Mouse (Mus musculus) thymus, postnatal 10 days (tissue): ENCODE measurements around the gene Fcrl5.

Experiments
- DNase-seq, 2 experiments: peaks; one replicate each; pipeline ENCODE4 v3.0.0; 2021; ENCODE audit warnings: low spot score in 2 of 2

The Fcrl5 gene

GRCm38 (mm10) chr3:87500088-87501055 lies 64.8 kb downstream of the Fcrl5 start:
- peak; percentile 46 to 59 for DNase-seq

- no peak for DNase-seq
These were observed 65.6 kb downstream of the Fcrl5 start for GRCm38 (mm10) chr3:87501151-87501550.

GRCm38 (mm10) chr3:87502771-87503170 lies 67.2 kb downstream of the Fcrl5 start:
- DNase-seq: no peak

- DNase-seq: peak in 1 of 2 experiments; percentile 34
These were observed 68.8 kb downstream of the Fcrl5 start for GRCm38 (mm10) chr3:87504330-87504729.

GRCm38 (mm10) chr3:87504749-87505425 lies 69.3 kb downstream of the Fcrl5 start:
- no peak for DNase-seq

- DNase-seq: no peak
These were observed 71.2 kb downstream of the Fcrl5 start for GRCm38 (mm10) chr3:87506456-87507416.

- peak; percentile 56 to 91 for DNase-seq
These were observed 72.8 kb downstream of the Fcrl5 start for GRCm38 (mm10) chr3:87508205-87508901.

- DNase-seq: no peak
These were observed 73.5 kb downstream of the Fcrl5 start for GRCm38 (mm10) chr3:87509061-87509460.

GRCm38 (mm10) chr3:87510832-87511231 lies 75.3 kb downstream of the Fcrl5 start:
- DNase-seq: no peak

GRCm38 (mm10) chr3:87511971-87512765 lies 76.6 kb downstream of the Fcrl5 start:
- DNase-seq: no peak

- no peak for DNase-seq
These were observed 80.1 kb downstream of the Fcrl5 start for GRCm38 (mm10) chr3:87515567-87516081.

- DNase-seq: no peak
These were observed 82.9 kb downstream of the Fcrl5 start for GRCm38 (mm10) chr3:87518425-87518824.

- no peak for DNase-seq
These were observed 85.6 kb downstream of the Fcrl5 start for GRCm38 (mm10) chr3:87521126-87521525.

GRCm38 (mm10) chr3:87521833-87522232 lies 86.3 kb downstream of the Fcrl5 start:
- no peak for DNase-seq

- no peak for DNase-seq
These were observed 88.1 kb downstream of the Fcrl5 start for GRCm38 (mm10) chr3:87523701-87524100.

GRCm38 (mm10) chr3:87525043-87525836 lies 89.7 kb downstream of the Fcrl5 start, which contains the start of gene Etv3:
Gene Etv3 (plus strand): TSS chr3:87525407.
- peak; percentile 90 to 91 for DNase-seq

GRCm38 (mm10) chr3:87525837-87526570 lies 90.4 kb downstream of the Fcrl5 start:
- DNase-seq: peak in 1 of 2 experiments; percentile 35

GRCm38 (mm10) chr3:87527139-87527538 lies 91.6 kb downstream of the Fcrl5 start:
- no peak for DNase-seq
